Mouse (Mus musculus) brain, embryonic 18.5 days (tissue): ENCODE measurements around the gene Nlrc4.
A peak's percentile ranks its signal among the peaks of the same experiment; 100 is the strongest.

Experiments
- DNase-seq: peaks from one replicate; pipeline ENCODE4 v3.0.0-alpha.2; 2012; ENCODE audit warnings: low read depth, low spot score

The Nlrc4 gene

DNA sequence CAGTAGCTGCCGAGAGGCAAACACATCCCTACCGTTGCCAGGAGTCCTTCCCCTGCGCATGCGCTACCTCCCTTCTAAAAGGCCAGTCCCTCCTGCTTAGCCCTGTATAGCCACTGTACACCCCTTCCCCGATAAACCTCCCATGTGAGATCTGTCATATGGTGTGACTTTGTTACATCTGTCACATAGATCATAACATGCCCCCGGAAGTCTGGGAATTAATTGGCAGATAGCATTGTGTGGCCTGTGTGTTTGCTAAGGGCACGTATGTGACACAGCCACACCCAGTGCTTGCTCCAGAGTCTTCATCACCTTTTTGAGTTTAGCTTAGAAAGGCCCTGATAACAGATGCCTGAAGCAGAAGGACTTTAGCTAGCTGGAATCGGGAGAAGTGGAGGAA is 28.9 kb downstream of the Nlrc4 start:
- DNase-seq, result no peak

DNA sequence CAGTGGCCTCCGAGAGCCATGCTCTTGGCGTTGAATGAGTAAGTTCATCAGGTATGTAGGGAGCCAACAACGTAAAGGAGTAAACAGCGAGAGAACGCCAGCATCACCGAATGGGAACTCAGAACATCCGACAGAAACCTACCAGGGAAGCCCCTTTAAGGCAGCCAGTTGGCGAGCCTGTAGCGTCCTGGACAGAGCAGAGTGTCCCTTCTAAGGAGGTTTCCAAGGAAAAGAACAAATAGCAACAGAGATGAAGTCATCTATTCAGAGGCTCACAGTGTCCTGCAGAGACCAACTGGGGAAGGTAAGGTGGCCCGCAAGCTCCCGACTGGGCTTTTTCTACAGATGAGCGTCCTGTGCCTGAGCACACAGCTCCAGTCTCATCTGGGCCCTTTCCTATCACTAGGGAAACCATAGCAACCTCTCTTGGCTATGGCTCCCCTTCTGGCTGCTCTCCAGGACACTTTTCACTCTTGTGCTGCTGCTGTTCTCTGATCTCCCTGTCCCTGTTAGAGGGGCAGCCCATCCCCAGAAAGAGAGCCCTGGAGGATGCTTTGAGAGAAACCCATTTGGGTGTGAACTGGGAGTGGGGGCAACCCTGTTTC is 34.4 kb downstream of the Nlrc4 start:
- peak; percentile 16 for DNase-seq

DNA sequence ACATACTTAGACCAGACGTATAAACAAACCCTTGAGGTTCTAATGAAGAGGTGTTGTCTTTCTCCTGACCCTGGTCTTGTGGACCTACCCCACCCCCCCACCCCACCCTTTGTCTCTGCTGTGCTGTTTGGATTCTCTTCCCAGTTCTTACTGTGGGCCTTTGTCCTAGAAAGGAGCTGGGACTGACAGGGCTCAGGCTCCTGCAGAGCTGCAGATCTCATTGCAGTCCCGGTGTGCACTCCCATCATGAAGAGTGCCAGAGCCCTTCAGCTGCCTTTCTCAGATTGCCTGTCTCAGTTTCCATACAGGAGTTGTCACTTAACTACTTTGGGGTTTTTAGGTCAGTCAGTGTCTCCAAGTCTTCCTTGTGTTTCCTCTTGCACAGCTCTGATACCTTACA is 38.3 kb downstream of the Nlrc4 start:
- DNase-seq, result no peak

DNA sequence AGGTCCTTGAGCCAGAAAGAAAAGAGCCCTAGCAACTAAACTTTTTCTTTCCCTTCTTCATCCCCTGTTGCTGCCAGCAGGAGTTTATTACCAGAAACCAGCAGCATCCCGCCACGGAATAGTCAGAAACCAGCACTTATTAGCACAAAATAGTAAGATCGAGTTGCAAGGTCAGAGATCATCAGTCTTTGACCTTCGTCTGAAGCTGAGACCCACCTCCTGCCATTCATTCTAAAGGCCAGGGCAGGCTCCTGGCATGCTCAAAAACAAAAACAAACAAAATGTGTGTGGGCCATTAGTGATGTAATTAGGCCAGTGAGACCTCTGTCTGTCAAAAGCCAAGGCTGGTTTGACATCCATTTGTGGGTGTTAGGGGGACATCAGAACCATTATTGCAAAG is 40.8 kb downstream of the Nlrc4 start:
- DNase-seq, result no peak

DNA sequence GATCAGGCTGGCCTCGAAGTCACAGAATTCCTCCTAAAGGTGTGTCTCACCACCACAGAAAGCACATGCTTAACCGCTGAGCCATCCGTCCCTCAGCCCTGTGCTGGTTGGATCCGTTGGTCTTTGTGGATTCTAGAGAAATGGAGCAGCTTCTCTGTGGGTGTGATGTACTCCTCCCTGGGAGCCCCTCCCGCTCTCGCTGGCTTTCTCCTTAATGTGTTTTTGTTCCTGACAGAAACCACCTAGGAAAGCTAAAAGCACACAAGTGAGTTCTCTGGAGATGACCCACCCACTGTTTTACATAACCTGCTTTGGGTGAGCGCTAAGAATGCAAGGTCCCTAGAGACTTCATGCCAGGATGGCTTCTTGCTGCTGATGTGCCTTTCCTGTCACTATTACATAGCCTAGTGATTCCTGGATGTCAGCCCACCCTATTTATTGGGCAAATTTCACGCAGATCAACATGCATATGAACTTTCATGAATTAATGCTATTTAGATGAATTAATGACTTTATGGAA is 42.0 kb downstream of the Nlrc4 start:
- DNase-seq, result no peak

DNA sequence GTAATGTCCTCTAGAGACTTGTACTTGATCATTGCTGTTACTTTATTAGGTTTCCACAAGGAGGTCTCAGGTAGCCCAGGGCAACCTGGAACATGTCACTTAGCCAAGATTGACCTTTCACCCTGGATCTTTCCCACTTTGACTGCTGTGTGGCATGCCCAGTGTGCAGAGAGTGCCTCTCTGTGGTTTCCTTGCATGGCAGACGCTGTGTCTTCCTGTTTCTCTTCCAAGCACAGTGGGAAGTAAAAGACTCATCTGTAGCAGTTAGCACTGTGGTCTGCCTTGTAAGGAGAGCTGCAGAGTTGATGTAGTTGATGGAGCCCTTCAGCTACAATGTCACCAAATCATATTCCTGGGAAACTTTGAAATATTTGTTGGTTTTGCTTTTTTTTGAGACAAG is 44.3 kb downstream of the Nlrc4 start:
- no peak for DNase-seq

DNA sequence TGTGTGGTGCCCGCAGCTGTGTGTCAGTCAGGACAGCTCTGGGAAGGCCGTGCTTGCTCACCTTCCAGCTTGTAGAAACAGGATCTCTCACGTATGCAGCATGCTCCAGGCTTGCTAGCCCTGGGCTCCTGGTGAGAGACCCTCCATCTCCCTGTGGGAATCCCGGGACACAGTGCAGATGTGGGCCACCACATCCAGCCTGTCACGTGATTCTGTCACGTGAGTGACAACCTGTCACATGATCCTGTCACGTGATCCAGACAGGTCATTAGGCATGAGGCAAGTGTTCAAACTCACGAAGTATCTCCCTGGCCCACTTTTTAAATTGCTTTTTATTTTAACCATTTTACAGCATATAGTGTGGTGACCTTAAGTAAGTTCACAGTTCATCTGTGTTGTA is 45.6 kb downstream of the Nlrc4 start:
- DNase-seq, result no peak

DNA sequence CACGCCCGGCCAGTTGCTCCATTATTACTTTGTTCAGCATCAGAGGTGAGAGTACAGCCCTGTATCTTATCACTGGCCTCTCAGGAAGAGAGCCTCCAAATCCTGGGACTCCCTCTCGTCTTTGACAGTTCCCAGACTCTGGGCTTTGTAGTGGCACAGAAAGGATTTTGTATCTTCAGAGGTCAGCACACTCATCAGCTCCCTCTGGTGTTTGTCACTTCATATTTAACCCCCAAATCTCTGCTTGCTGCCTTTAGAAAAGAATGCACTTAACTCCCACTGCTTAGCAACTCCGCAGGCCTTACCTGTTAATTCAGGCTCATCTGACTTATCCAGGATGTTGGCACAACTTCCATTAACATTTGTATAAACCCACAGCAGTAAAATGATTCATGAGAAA is 49.2 kb downstream of the Nlrc4 start:
- DNase-seq, result no peak

DNA sequence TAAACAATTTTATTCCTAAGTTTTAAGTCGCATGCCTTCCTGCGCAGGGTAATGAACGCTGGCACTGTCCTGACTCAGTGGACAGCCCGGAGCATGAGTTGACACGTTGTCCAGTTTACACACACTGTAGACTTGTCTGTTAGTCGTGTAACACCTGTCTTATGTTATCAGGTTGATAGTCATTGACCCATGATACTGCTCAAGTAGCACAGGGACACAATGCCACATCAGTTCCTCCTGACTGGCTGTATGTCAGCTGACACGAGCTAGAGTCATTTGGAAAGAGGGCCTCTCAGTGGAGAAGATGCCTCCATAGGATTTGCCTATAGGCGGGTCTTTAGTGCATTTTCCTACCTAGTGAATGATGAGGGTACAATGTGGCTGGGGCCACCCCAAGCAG is 52.5 kb downstream of the Nlrc4 start:
- no peak for DNase-seq

DNA sequence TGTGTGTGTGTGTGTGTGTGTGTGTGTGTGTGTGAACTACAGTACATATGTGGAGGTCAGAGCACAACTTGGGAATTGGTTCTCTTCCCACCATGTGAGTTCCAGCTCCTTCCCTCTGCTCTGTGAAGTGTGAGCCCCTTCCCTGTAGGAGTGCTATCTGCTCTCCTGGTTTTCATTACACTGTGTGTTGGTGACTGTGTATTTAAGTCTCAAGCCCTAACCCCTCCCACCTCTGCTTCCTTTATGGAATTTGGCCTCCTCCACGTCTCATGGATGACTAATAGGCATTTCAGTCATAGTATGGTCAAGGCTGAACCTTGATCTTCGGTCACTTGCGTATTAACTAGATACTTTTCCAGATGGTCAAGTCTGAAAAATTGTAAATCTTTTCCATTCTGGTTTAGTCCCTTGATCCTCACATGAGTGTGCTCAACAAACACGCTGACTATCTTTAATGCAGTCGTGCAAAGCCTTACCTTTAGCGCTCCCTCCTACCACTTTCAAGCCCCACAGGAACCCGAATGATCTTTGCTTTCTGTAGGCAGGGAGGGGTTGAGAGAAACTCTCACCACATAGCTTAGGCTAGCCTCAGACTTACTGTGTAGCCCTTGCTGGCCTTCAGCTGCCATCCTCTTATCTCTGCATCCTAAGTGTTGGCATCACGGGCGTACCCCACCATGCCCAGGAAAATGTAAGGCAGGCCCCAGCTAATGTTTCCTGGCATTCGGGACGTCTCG is 56.3 kb downstream of the Nlrc4 start:
- DNase-seq, result no peak

DNA sequence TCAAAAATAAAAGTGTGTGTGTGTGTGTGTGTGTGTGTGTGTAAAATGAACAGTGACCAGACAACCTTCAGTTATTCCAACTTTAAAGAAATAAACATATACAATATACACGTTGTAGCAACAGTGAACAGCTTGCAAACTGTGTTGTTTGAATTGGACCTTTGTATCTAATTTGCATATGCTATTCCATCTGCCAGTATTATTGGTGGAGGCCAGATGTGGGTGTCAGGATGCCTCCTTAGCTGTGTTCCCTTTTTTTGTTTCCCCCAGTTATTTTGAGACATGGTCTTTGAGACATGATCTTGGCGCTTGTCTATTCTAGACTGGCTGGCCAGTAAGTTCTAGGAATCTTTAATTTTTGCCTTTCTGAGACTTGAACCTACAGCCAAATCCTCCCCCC is 61.8 kb downstream of the Nlrc4 start:
- no peak for DNase-seq

DNA sequence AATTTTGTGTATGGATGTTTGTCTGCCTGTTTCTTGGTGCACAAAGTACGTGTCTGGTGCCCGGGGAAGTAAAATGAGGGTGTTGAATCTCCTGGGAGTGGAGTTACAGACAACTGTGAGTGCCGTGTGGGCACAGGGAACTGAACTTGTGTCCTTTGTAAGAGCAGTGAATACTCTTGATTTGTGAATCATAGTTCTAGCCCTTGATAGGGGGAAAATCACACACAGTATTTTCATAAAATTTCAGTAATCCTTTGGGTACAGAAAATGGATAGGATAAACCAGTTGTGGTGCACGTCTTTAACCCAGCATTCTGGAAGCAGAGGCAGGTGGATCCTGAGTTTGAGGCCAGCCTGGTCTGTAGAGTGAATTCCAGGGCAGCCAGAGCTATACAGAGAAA is 62.2 kb downstream of the Nlrc4 start:
- DNase-seq, result no peak

DNA sequence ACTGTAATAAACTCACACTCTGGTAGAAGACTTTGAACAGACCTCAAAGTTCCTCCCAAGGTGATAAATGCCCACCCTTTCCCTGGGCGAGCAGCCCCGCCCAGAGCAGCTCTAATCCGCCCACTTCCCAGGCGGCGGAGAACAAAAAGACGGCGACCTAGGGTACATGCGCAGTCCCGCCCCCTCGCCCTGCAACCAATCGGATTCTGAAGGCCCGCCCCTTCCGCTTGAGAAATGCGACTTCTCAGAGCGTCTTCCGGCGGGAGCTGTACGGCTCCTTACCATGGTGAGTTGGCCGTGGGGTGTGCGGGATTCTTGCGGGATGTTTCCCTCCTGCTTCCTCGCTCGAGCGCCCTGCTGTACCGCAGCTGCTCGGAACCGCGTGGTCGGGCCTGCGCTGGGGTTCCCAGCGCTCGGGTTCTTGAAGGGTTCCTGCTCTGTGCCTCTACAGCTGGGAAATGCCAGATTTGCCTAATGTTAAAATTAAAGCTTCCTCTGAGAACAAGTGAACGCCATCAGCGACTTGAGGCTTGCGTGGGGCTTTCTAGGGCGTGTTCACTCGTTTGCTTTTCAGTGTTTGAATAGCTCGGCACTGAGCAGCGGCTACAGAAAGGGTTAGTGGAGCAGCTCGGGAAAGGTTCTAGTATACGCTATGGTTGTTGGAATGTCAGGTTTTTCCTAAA is 63.4 kb downstream of the Nlrc4 start, which contains the start of gene Slc30a6:
Slc30a6 (plus strand) TSS at position 226 of the 683 bp plus-strand sequence.
- DNase-seq, result peak; percentile 92

DNA sequence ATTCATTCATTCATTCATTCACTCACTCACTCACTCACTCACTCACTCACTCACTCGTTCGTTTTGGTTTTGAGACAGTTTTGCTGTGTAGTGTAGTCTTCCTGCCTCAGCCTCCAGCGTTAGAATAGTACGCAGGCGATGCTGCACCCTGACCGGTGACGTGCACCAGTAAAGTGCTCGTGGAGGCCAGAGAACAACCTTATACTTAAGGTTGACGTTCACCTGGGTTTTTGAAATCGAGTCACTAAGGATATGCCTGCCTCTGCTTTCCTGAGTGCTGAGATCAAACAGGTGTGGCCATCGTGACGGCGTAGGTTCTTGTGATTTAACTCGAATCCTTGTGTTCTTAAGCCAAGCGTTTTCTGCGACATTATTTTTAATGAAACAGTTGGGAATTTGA is 64.1 kb downstream of the Nlrc4 start:
- DNase-seq, result no peak

DNA sequence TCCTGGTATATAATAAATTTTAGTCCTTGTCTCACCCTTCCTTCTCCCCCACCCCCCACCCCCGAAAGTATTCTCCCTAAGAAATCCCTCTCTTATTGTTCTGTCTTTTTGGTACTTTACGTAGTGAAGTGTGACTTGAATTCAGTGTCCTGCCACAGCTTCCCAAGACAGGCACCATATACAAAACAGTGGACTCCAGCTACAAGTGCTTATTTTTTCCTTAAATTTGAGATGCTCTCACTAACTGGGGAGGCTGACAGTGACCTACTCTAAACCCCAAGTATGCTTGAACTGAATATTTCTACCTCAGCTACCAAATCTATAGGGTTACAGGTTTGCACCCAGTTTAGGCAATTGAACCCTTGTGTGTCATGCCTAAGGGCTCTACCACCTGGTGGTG is 64.6 kb downstream of the Nlrc4 start:
- DNase-seq, result no peak

DNA sequence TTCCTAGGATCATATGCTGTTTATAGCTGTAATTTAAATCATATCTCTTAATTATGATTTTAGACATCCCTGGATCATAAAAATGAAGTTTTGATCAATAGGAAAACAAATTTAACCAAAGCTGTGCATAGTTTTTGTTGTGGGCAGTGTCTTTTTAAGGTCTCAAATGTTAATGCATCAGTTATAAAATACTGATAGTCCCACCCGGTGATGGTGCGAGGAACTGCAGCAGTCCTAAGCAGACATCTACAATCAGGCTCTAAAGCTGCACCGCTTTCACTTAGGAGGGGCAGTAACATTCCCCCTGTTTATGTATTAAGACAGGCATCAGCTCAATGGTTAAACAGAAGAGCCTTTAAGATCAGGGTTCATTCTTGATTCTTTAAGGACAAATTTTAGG is 69.1 kb downstream of the Nlrc4 start:
- DNase-seq, result no peak

DNA sequence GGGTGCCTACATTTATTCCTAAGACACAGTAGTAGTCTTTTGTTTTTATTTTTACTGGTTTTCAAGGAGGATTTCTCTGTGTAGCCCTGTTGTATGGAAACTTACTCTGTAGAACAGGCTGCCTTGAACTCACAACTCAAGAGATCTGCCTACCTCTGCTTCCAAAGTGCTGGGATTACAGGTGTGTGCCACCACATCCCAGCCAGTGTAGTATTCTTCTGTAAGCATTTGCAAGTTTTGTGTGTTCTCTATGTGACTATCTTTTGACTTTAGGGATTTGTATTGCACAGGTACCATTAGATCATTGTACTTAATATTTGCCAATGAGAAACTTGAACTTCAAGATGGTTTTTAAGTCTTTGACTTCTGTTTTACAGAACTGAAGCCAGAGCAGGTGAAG is 72.3 kb downstream of the Nlrc4 start:
- DNase-seq, result no peak

DNA sequence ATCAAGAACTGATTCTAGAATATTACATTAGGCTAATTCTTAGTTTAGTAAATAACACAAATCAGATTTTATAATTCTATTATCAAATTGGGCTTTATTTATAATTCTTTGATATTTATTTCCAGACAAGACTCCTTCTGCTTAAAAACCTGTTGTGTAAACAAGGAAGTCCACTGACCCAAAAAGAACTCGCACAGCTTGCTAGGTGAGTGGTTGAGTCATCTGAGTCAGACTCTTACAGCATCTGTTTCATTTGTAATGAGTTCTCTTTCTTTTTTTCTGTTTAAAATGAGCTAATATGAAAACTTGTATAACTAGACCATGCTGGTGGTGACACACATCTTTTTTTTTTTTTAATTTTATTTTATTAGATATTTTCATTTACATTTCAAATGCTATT is 82.0 kb downstream of the Nlrc4 start:
- no peak for DNase-seq
